In genomic region chr6:117857990-117858389, GRCm38 (mm10) we compare ENCODE assay signal across 14 mouse cellular contexts. TPM values are rescaled to one million over a fixed set of nuclear protein-coding genes. Genes with fewer than 3 reads are reported as not detected.
DNase-seq lines count a peak whose midpoint lies in the region; ATAC-seq and TF ChIP-seq lines count a peak whose summit lies in the region.
"Had no signal": no experiment of that assay in that cellular context is flagged by ENCODE, and none has a peak within 500 bp of the region (broad histone marks: within the 10 kb centered on the region; RNA-seq: fewer than 3 reads in every experiment).

No protein-coding gene starts in this region.

- no peak overlapping the region for H3K4me3 ChIP-seq in heart, postnatal 0 days (ENCODE audit: low read depth, low read length)
- H3K4me3 ChIP-seq in lung, embryonic 14.5 days (ENCODE audit: low read depth, low read length), result no peak overlapping the region
- H3K4me3 ChIP-seq in intestine, postnatal 0 days (ENCODE audit: low read depth, low read length), result no peak overlapping the region
- H3K4me3 ChIP-seq: limb, embryonic 12.5 days; stomach, embryonic 15.5 days had no signal

- H3K9ac ChIP-seq in heart, postnatal 0 days (replicated peaks; ENCODE audit: low read depth, low read length), result no peak overlapping the region
- no peak overlapping the region for H3K9ac ChIP-seq in lung, embryonic 14.5 days
- H3K9ac ChIP-seq in intestine, postnatal 0 days (ENCODE audit: low read depth, low read length), result no peak overlapping the region
- H3K9ac ChIP-seq: limb, embryonic 12.5 days; stomach, embryonic 15.5 days had no signal

- no peaks in the 10 kb centered on the region for H3K36me3 ChIP-seq in heart, postnatal 0 days (replicated peaks; ENCODE audit: control insufficient read depth, insufficient read depth, low read length)
- no peaks in the 10 kb centered on the region for H3K36me3 ChIP-seq in lung, embryonic 14.5 days (ENCODE audit: insufficient read depth)
- H3K36me3 ChIP-seq in intestine, postnatal 0 days (ENCODE audit: control insufficient read depth, insufficient read depth), result no peaks in the 10 kb centered on the region
- H3K36me3 ChIP-seq: limb, embryonic 12.5 days; stomach, embryonic 15.5 days had no signal

- 0 out of 2 replicates have a peak, but pooled peaks cover under 1% of the 10 kb centered on the region for H3K4me1 ChIP-seq in heart, postnatal 0 days (ENCODE audit: control insufficient read depth, insufficient read depth)
- no peaks in the 10 kb centered on the region for H3K4me1 ChIP-seq in lung, embryonic 14.5 days (ENCODE audit: insufficient read depth)
- no peaks in the 10 kb centered on the region for H3K4me1 ChIP-seq in intestine, postnatal 0 days (replicated peaks; ENCODE audit: control insufficient read depth, insufficient read depth, low read length)
- H3K4me1 ChIP-seq: limb, embryonic 12.5 days; stomach, embryonic 15.5 days had no signal

- intact Hi-C loops in heart, postnatal 36 days (cut with DNase I), result loop anchor here (5.0 kb wide), 1 partner anchor 64 kb away; no protein-coding TSS in a partner anchor

- H3K27ac ChIP-seq in heart, postnatal 0 days (ENCODE audit: low read depth), result no peak overlapping the region
- H3K27ac ChIP-seq in lung, embryonic 14.5 days (ENCODE audit: low read depth), result no peak overlapping the region
- H3K27ac ChIP-seq in intestine, postnatal 0 days (ENCODE audit: low read depth, low read length), result no peak overlapping the region
- H3K27ac ChIP-seq: limb, embryonic 12.5 days; stomach, embryonic 15.5 days had no signal

- DNase-seq in heart, postnatal 0 days (ENCODE audit: low spot score), result no peak
- no peak for DNase-seq in heart, postnatal 36 days
- peak; percentile 48 for DNase-seq in lung, embryonic 14.5 days
- no peak for DNase-seq in lung, postnatal 14 days
- peak; percentile 43 for DNase-seq in MN1 (ENCODE audit: low spot score)
- no peak for DNase-seq in adrenal gland, adult 18-20 months (ENCODE audit: low spot score in 2 of 2)
- DNase-seq in cerebellum, adult 9-11 months, result no peak
- DNase-seq: adrenal gland, postnatal 10 days; gastrocnemius, postnatal 25 days; lung, postnatal 4 days; right cerebral cortex, postnatal 4 days had no signal

- no peak overlapping the region for H3K4me2 ChIP-seq in heart, postnatal 0 days (ENCODE audit: low read depth, low read length)
- H3K4me2 ChIP-seq in lung, embryonic 14.5 days, result no peak overlapping the region
- no peak overlapping the region for H3K4me2 ChIP-seq in intestine, postnatal 0 days (replicated peaks; ENCODE audit: low read depth)
- H3K4me2 ChIP-seq: limb, embryonic 12.5 days; stomach, embryonic 15.5 days had no signal

- TF ChIP-seq CTCF in heart, postnatal 0 days (IDR thresholded peaks at IDR 0.05; ENCODE audit: low read depth), result peak; percentile 30; the same call in 1 of the 2 replicates
- TF ChIP-seq CTCF in lung, embryonic 14.5 days (IDR thresholded peaks at IDR 0.05; ENCODE audit: low read depth), result peak; percentile 33
- TF ChIP-seq CTCF in intestine, postnatal 0 days (IDR thresholded peaks at IDR 0.05; ENCODE audit: low read depth), result peak; percentile 66

- H3K27me3 ChIP-seq in heart, postnatal 0 days (ENCODE audit: control insufficient read depth, insufficient read depth, low read length), result no peaks in the 10 kb centered on the region
- no peaks in the 10 kb centered on the region for H3K27me3 ChIP-seq in lung, embryonic 14.5 days (ENCODE audit: insufficient read depth, low read length)
- no peaks in the 10 kb centered on the region for H3K27me3 ChIP-seq in intestine, postnatal 0 days (replicated peaks; ENCODE audit: control insufficient read depth, insufficient read depth, low read length)
- H3K27me3 ChIP-seq: limb, embryonic 12.5 days; stomach, embryonic 15.5 days had no signal

- TF ChIP-seq EP300 in heart, postnatal 0 days (IDR thresholded peaks at IDR 0.05; ENCODE audit: low read depth), result no peak

- 84% methylated on average over 1 of the region's 1 CpGs for WGBS in heart, postnatal 0 days
- WGBS in lung, embryonic 14.5 days, result 76% methylated on average over 1 of the region's 1 CpGs
- 37% methylated on average over 1 of the region's 1 CpGs for WGBS in intestine, postnatal 0 days

- no peaks in the 10 kb centered on the region for H3K9me3 ChIP-seq in heart, postnatal 0 days (replicated peaks; ENCODE audit: control insufficient read depth, low read length)
- H3K9me3 ChIP-seq in lung, embryonic 14.5 days (ENCODE audit: low read depth, low read length), result no peaks in the 10 kb centered on the region
- H3K9me3 ChIP-seq in intestine, postnatal 0 days (ENCODE audit: control insufficient read depth), result no peaks in the 10 kb centered on the region
- H3K9me3 ChIP-seq: limb, embryonic 12.5 days; stomach, embryonic 15.5 days had no signal

- no peak for ATAC-seq in heart, postnatal 0 days (ENCODE audit: insufficient read depth, low read depth)
- ATAC-seq in lung, embryonic 14.5 days (ENCODE audit: insufficient read depth), result no peak
- no peak for ATAC-seq in intestine, postnatal 0 days

RNA-seq across cellular contexts. Expression of gene Zfp239, which starts 3.9 kb away (rescaled TPM):
- 0.27 TPM in 1 of 2 replicates, not detected in the other for total RNA-seq in heart, postnatal 0 days (2014; rRNA removed; ENCODE audit: low replicate concordance)
- polyA plus RNA-seq in heart, postnatal 0 days (2015; fragmentation: Nextera tagmentation; extraction: Ambion mirVana), result 0.20 and 0.48 TPM in 2 replicates
- total RNA-seq in heart, postnatal 36 days (2021), result under 1 TPM; 0.19 to 0.24 TPM
- 9.3 and 12.3 TPM in 2 replicates for polyA plus RNA-seq in lung, embryonic 14.5 days (2014; fragmentation: Nextera tagmentation; extraction: Ambion mirVana)
- polyA plus RNA-seq in intestine, postnatal 0 days (2015; fragmentation: Nextera tagmentation; extraction: Ambion mirVana), result 2.9 and 3.1 TPM in 2 replicates
- total RNA-seq in adrenal gland, adult 18-20 months (2021), result 1 to 10 TPM; 2.6 to 3.0 TPM

RNA-seq across cellular contexts. Expression of gene Zfp637, which starts 17.0 kb away (rescaled TPM):
- 47.3 and 52.9 TPM in 2 replicates for total RNA-seq in heart, postnatal 0 days (2014; rRNA removed; ENCODE audit: low replicate concordance)
- 67.6 and 74.0 TPM in 2 replicates for polyA plus RNA-seq in heart, postnatal 0 days (2015; fragmentation: Nextera tagmentation; extraction: Ambion mirVana)
- total RNA-seq in heart, postnatal 36 days (2021), result 10 to 100 TPM; 30.8 to 35.9 TPM
- polyA plus RNA-seq in lung, embryonic 14.5 days (2014; fragmentation: Nextera tagmentation; extraction: Ambion mirVana), result 151 and 160 TPM in 2 replicates
- 46.1 and 51.3 TPM in 2 replicates for polyA plus RNA-seq in intestine, postnatal 0 days (2015; fragmentation: Nextera tagmentation; extraction: Ambion mirVana)
- total RNA-seq in adrenal gland, adult 18-20 months (2021), result 10 to 100 TPM; 29.2 to 29.5 TPM

RNA-seq across cellular contexts. Expression of gene Hnrnpf, which starts 42.1 kb away (rescaled TPM):
- 223 and 234 TPM in 2 replicates for total RNA-seq in heart, postnatal 0 days (2014; rRNA removed; ENCODE audit: low replicate concordance)
- polyA plus RNA-seq in heart, postnatal 0 days (2015; fragmentation: Nextera tagmentation; extraction: Ambion mirVana), result 292 and 314 TPM in 2 replicates
- 100 to 1,000 TPM; 190 to 198 TPM for total RNA-seq in heart, postnatal 36 days (2021)
- polyA plus RNA-seq in lung, embryonic 14.5 days (2014; fragmentation: Nextera tagmentation; extraction: Ambion mirVana), result 803 and 809 TPM in 2 replicates
- 340 and 353 TPM in 2 replicates for polyA plus RNA-seq in intestine, postnatal 0 days (2015; fragmentation: Nextera tagmentation; extraction: Ambion mirVana)
- 100 to 1,000 TPM; 317 to 377 TPM for total RNA-seq in adrenal gland, adult 18-20 months (2021)

Comparison
In these comparisons a context has a peak if more than half of its experiments do, and no peak if none do; other contexts are left out.
1. DNase-seq: peak in lung, embryonic 14.5 days (single experiment) and MN1 (single experiment); none in heart, postnatal 0 days (single experiment), heart, postnatal 36 days (0 of 2), lung, postnatal 14 days (single experiment), adrenal gland, adult 18-20 months (0 of 2) and cerebellum, adult 9-11 months (single experiment).
2. Peak in every context shown above with its lines, with median percentiles within 50 percentile points of each other: CTCF ChIP-seq.